Mouse (Mus musculus) forebrain, embryonic 12.5 days (tissue): ENCODE measurements around the gene Mark4. TPM values are rescaled to one million over a fixed set of nuclear protein-coding genes. Genes with fewer than 3 reads are reported as not detected.

Experiments used
- ATAC-seq: fragments of 200-750 bp; cut with Nextera tagmentation; 2 replicates; pipeline ENCODE4 v1.8.0; 2017; ENCODE audit warnings: moderate TSS enrichment; ENCODE audit not compliant: low FRiP score
- H3K27ac ChIP-seq: fragments of 300-500 bp; sonication (generic); 2 replicates; pipeline ENCODE4 v1.5.1; 2016; ENCODE audit warnings: mild to moderate bottlenecking
- H3K27me3 ChIP-seq: fragments of 300-500 bp; sonication (generic); 2 replicates; pipeline ENCODE4 v1.6.1; 2016; ENCODE audit warnings: mild to moderate bottlenecking
- H3K36me3 ChIP-seq: fragments of 300-500 bp; sonication (generic); replicated peaks from 2 replicates; pipeline ENCODE4 v1.6.1; 2016; ENCODE audit warnings: mild to moderate bottlenecking
- H3K4me1 ChIP-seq: fragments of 300-500 bp; sonication (generic); 2 replicates; pipeline ENCODE4 v1.6.1; 2016
- H3K4me2 ChIP-seq: fragments of 300-500 bp; sonication (generic); 2 replicates; pipeline ENCODE4 v1.6.1; 2016; ENCODE audit warnings: mild to moderate bottlenecking, moderate library complexity
- H3K4me3 ChIP-seq: fragments of 300-500 bp; sonication (generic); replicated peaks from 2 replicates; pipeline ENCODE4 v1.5.1; 2016; ENCODE audit warnings: mild to moderate bottlenecking
- H3K9ac ChIP-seq: fragments of 300-500 bp; sonication (generic); 2 replicates; pipeline ENCODE4 v1.6.1; 2016; ENCODE audit warnings: mild to moderate bottlenecking
- H3K9me3 ChIP-seq: fragments of 300-500 bp; sonication (generic); 2 replicates; pipeline ENCODE4 v1.6.1; 2016
- WGBS: fragments of 180-500 bp; shearing (Covaris S2); methylation state at CpG from one replicate; pipeline ENCODE4 v1.1.7; 2016; 5-methylcytosine and 5-hydroxymethylcytosine counted together
- polyA plus RNA-seq: library from polyadenylated mRNA; unstranded; fragments of >200 nt; fragmentation: Nextera tagmentation; extraction: Ambion mirVana; gene quantifications from 2 replicates; pipeline ENCODE4 v1.2.1, GENCODE M21; 2016

Gene Mark4
- polyA plus RNA-seq, 1 experiment from 2014 or later = 14.0 TPM

- peaks cover 9% of the 10 kb centered on the region for H3K4me1 ChIP-seq
- H3K36me3 ChIP-seq = no peaks in the 10 kb centered on the region
- 1% methylated on average over 26 of the region's 26 CpGs for WGBS
- H3K27ac ChIP-seq = no peak overlapping the region
- H3K4me3 ChIP-seq = peak overlapping the region; percentile 17
- peak overlapping the region; percentile 39 for H3K4me2 ChIP-seq
- no peaks in the 10 kb centered on the region for H3K9me3 ChIP-seq
- no peak for ATAC-seq
- no peak overlapping the region for H3K9ac ChIP-seq
- peaks cover 74% of the 10 kb centered on the region for H3K27me3 ChIP-seq
These were observed 33.1 kb upstream of the Mark4 start for GRCm38 (mm10) chr7:19491731-19492130.

DNA sequence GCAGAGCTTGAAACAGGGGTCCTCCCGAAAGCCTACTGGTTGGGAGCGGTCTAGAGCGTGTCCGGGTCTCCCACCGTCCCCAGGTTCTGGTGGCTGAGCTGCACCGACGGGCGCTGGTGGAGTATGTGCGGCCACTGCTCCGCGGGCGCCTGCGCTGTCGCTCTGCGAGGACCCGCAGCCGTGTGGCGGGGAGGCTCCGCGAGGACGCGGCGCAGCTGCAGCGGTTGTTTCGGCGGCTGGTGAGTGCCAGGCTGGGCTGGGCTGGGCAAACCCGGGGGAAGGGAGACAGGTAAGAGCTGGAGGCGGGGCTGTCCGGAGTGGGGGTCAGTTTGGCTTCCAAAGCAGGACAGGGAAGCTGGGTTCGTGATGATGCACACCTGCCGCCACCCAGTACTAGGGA lies 30.9 kb upstream of the Mark4 start:
- Histone ChIP-seq H3K27me3 (peaks cover 83% of the 10 kb centered on the region), H3K4me2 (peak overlapping the region; percentile 43), H3K36me3 (no peaks in the 10 kb centered on the region), H3K4me1 (peaks cover 9% of the 10 kb centered on the region), H3K9ac (no peak overlapping the region; the same call in 1 of the 2 replicates), H3K27ac (no peak overlapping the region), H3K4me3 (peak overlapping the region; percentile 25), H3K9me3 (no peaks in the 10 kb centered on the region)
- WGBS = 1% methylated on average over 26 of the region's 31 CpGs
- no peak for ATAC-seq

GRCm38 (mm10) chr7:19486549-19486948 lies 27.9 kb upstream of the Mark4 start:
- Histone ChIP-seq H3K4me1 (peaks cover 4% of the 10 kb centered on the region), H3K9me3 (no peaks in the 10 kb centered on the region), H3K9ac (no peak overlapping the region), H3K36me3 (no peaks in the 10 kb centered on the region), H3K27ac (no peak overlapping the region), H3K4me3 (no peak overlapping the region), H3K4me2 (no peak overlapping the region), H3K27me3 (peaks cover 63% of the 10 kb centered on the region)
- ATAC-seq = no peak
- WGBS = 93% methylated on average over 7 of the region's 7 CpGs

GRCm38 (mm10) chr7:19485488-19485887 lies 26.9 kb upstream of the Mark4 start:
- Histone ChIP-seq H3K27me3 (peaks cover 52% of the 10 kb centered on the region), H3K36me3 (no peaks in the 10 kb centered on the region), H3K9me3 (no peaks in the 10 kb centered on the region), H3K4me3 (no peak overlapping the region), H3K9ac (no peak overlapping the region), H3K4me2 (no peak overlapping the region), H3K27ac (no peak overlapping the region), H3K4me1 (peaks cover 4% of the 10 kb centered on the region; the same call in 1 of the 2 replicates)
- no peak for ATAC-seq
- 100% methylated on average over 1 of the region's 1 CpGs for WGBS

DNA sequence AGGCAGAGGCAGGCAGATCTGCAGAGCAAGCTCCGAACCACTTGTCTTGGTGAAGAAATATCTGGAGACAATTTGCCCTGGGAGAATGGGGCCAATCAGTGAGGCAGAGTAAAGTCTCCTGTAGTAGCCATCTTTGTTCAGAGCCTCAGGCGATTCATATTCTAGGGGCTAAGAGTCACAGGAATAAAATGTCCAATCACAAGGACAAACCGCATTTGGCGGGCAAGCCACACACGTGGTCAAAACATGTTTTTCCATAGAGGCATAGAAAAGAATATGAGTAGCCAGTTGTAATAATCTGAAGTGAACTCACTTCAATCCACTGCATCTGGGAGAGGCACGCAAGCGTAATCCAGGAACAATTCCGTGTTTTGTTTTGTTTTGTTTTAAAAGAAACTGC lies 24.7 kb upstream of the Mark4 start:
- H3K27me3 ChIP-seq = peaks cover 43% of the 10 kb centered on the region
- no peak overlapping the region for H3K27ac ChIP-seq
- H3K4me3 ChIP-seq = no peak overlapping the region
- H3K36me3 ChIP-seq = no peaks in the 10 kb centered on the region
- no peak overlapping the region for H3K9ac ChIP-seq
- 84% methylated on average over 8 of the region's 8 CpGs for WGBS
- no peak overlapping the region for H3K4me2 ChIP-seq
- no peak for ATAC-seq
- no peaks in the 10 kb centered on the region for H3K4me1 ChIP-seq
- no peaks in the 10 kb centered on the region for H3K9me3 ChIP-seq

DNA sequence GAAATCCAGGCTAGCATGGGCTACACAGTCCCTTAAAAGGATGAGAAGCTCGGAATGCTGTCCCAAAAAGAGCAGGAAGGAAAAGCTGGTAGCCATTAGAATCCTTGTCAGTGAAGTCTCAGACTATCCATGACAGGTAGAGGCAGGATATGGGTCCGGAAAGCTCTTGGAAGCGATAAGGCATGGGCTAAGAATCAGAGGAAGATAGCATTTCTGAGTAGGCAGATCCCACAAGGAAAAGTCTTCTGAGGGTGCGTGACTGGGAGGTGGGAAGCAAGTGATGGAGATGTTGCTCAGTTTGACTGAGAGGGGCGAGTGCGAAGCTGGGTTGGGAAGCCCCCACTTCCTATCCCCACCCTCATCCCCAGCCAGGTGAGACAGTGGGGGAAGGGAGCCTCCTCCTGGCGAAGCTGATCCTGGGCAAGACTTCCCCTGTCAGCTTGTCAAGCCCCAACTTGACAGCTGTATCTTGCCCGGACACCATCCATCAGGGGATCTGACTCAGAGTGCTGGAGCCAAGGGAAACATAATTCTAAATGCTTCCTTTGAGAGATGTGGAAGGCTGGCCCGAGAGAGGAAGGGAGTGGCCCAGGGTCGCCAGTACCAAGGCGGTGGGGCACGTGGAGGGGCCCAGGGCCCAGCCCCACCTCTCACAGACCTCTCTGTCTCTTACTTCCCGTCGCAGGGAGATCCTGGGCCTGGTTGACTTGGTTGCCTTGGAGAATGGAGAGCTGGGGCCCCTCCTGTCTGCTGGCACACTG lies 19.2 kb upstream of the Mark4 start:
- Histone ChIP-seq H3K27me3 (peaks cover 62% of the 10 kb centered on the region), H3K4me2 (no peak overlapping the region), H3K9ac (no peak overlapping the region), H3K9me3 (no peaks in the 10 kb centered on the region), H3K4me1 (peaks cover 3% of the 10 kb centered on the region; the same call in 1 of the 2 replicates), H3K4me3 (no peak overlapping the region), H3K36me3 (no peaks in the 10 kb centered on the region), H3K27ac (no peak overlapping the region)
- ATAC-seq = no peak
- 27% methylated on average over 14 of the region's 14 CpGs for WGBS

GRCm38 (mm10) chr7:19477084-19477483 lies 18.5 kb upstream of the Mark4 start:
- no peak for ATAC-seq
- Histone ChIP-seq H3K4me1 (peaks cover 3% of the 10 kb centered on the region; the same call in 1 of the 2 replicates), H3K27me3 (peaks cover 70% of the 10 kb centered on the region)

DNA sequence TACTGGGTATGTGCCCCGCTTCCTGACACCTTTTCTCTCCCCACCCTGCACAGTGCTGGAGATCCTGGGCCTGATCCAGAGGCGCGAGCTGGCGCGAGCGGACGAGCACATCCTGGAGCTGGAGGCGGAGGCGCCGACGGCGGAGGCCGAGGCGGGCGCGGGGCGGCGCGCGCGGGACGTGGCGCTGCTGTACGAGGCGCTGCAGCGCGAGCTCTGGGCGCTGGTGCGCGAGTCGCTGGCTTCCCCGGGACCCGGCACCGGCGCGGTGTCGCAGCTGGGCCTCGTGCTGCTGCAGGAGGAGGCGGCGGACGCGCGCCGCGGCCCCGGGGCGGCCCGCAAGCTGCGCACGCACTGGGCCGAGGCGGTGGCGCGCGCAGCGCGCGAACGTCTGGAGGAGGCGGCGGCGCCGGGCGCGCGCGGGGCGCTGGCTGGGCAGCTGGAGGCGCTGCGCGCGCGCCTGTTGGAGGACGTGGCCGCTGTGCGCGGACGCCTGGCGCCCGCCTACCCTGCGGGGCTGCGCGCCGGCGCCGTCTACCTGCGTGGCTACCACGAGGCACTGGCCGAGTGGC lies 15.3 kb upstream of the Mark4 start:
- no peaks in the 10 kb centered on the region for H3K36me3 ChIP-seq
- WGBS = 1% methylated on average over 55 of the region's 89 CpGs
- no peaks in the 10 kb centered on the region for H3K9me3 ChIP-seq
- peak; percentile 92 for ATAC-seq
- H3K27me3 ChIP-seq = peaks cover 93% of the 10 kb centered on the region
- H3K4me2 ChIP-seq = peak overlapping the region; percentile 70
- H3K4me3 ChIP-seq = peak overlapping the region; percentile 53
- 0 out of 2 replicates have a peak overlapping the region, but pooled peaks have one; percentile 47 for H3K27ac ChIP-seq
- H3K4me1 ChIP-seq = peaks cover 3% of the 10 kb centered on the region; the same call in 1 of the 2 replicates
- peak overlapping the region; percentile 54 for H3K9ac ChIP-seq

More at GRCm38 (mm10) chr7:19477084-19477483, 18.5 kb upstream of the Mark4 start:
- Histone ChIP-seq H3K4me3 (no peak overlapping the region), H3K27ac (no peak overlapping the region), H3K4me2 (no peak overlapping the region), H3K9me3 (no peaks in the 10 kb centered on the region), H3K9ac (no peak overlapping the region), H3K36me3 (no peaks in the 10 kb centered on the region)
- 79% methylated on average over 2 of the region's 2 CpGs for WGBS

DNA sequence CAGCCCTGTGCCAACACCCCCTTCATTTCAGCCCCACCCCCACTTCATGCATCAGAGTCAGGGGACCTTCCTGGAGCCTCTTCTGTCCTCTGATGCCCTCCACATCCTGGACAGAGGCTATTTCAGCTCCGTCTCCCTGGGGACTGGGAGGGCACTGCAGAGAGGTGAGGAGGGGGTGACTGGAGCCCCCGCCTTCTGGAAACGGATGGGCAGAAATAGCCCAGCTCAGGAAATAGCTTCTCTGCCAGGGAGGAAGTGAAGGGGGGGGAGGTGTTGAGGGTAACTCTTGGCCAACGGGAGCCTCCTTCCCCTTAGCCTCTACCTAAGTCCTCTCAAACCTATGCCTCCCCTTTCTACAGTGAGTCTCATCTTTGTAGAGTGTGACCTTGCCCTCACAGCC lies 13.8 kb upstream of the Mark4 start:
- H3K9ac ChIP-seq = no peak overlapping the region
- H3K4me3 ChIP-seq = no peak overlapping the region
- H3K4me1 ChIP-seq = peaks cover 3% of the 10 kb centered on the region; the same call in 1 of the 2 replicates
- H3K36me3 ChIP-seq = no peaks in the 10 kb centered on the region
- ATAC-seq = no peak
- H3K27ac ChIP-seq = no peak overlapping the region
- WGBS = 54% methylated on average over 4 of the region's 4 CpGs
- no peaks in the 10 kb centered on the region for H3K9me3 ChIP-seq
- peaks cover 92% of the 10 kb centered on the region for H3K27me3 ChIP-seq
- no peak overlapping the region for H3K4me2 ChIP-seq

- Histone ChIP-seq H3K4me2 (no peak overlapping the region), H3K27ac (no peak overlapping the region), H3K9ac (no peak overlapping the region), H3K9me3 (no peaks in the 10 kb centered on the region), H3K4me3 (no peak overlapping the region), H3K27me3 (peaks cover 97% of the 10 kb centered on the region), H3K36me3 (no peaks in the 10 kb centered on the region), H3K4me1 (peaks cover 3% of the 10 kb centered on the region)
- WGBS = 13% methylated on average over 14 of the region's 14 CpGs
- no peak for ATAC-seq
These were observed 11.7 kb upstream of the Mark4 start for GRCm38 (mm10) chr7:19470308-19470707.

- Histone ChIP-seq H3K4me2 (no peak overlapping the region), H3K27me3 (peaks cover 97% of the 10 kb centered on the region), H3K36me3 (no peaks in the 10 kb centered on the region), H3K9me3 (no peaks in the 10 kb centered on the region), H3K4me1 (peaks cover 8% of the 10 kb centered on the region), H3K27ac (no peak overlapping the region), H3K4me3 (no peak overlapping the region), H3K9ac (no peak overlapping the region)
- WGBS = 20% methylated on average over 22 of the region's 23 CpGs
- ATAC-seq = no peak
These were observed 10.8 kb upstream of the Mark4 start for GRCm38 (mm10) chr7:19469404-19469803.

- Histone ChIP-seq H3K9me3 (no peaks in the 10 kb centered on the region), H3K36me3 (no peaks in the 10 kb centered on the region), H3K9ac (no peak overlapping the region), H3K27me3 (peaks cover 94% of the 10 kb centered on the region), H3K4me2 (no peak overlapping the region), H3K4me3 (no peak overlapping the region), H3K4me1 (peaks cover 5% of the 10 kb centered on the region), H3K27ac (no peak overlapping the region)
- 64% methylated on average over 12 of the region's 12 CpGs for WGBS
- ATAC-seq = no peak
These were observed 9.7 kb upstream of the Mark4 start for GRCm38 (mm10) chr7:19468279-19468678.

GRCm38 (mm10) chr7:19467638-19468037 lies 9.0 kb upstream of the Mark4 start:
- Histone ChIP-seq H3K27ac (no peak overlapping the region), H3K4me1 (peaks cover 5% of the 10 kb centered on the region), H3K9me3 (no peaks in the 10 kb centered on the region), H3K9ac (no peak overlapping the region), H3K4me3 (no peak overlapping the region), H3K36me3 (no peaks in the 10 kb centered on the region), H3K27me3 (peaks cover 93% of the 10 kb centered on the region), H3K4me2 (no peak overlapping the region)
- 42% methylated on average over 6 of the region's 6 CpGs for whole genome bisulfite sequencing
- ATAC-seq = no peak
